Mouse (Mus musculus) lung, embryonic 14.5 days (tissue): ENCODE measurements around the gene Olfr1350. TPM values are rescaled to one million over a fixed set of nuclear protein-coding genes. Genes with fewer than 3 reads are reported as not detected.
"Not testable (repeated sequence)": the region's sequence is repeated elsewhere in the genome, so short reads cannot be mapped to it uniquely, and the experiment has no call there.

Experiments used
- ATAC-seq: fragments of 200-750 bp; cut with Nextera tagmentation; 2 replicates; pipeline ENCODE4 v1.8.0; 2017; ENCODE audit warnings: mild to moderate bottlenecking, moderate TSS enrichment, moderate library complexity; ENCODE audit not compliant: insufficient read depth
- DNase-seq: peaks from one replicate; pipeline ENCODE4 v3.0.0-alpha.2; 2015
- H3K27ac ChIP-seq: fragments of 300-500 bp; sonication (generic); 2 replicates; pipeline ENCODE4 v1.5.1; 2014; ENCODE audit warnings: low read depth, mild to moderate bottlenecking, moderate library complexity
- H3K27me3 ChIP-seq: fragments of 300-500 bp; sonication (generic); 2 replicates; pipeline ENCODE4 v1.6.1; 2014; ENCODE audit warnings: low read length, control low read depth; ENCODE audit not compliant: insufficient read depth
- H3K36me3 ChIP-seq: fragments of 300-500 bp; sonication (generic); 2 replicates; pipeline ENCODE4 v1.6.1; 2014; ENCODE audit warnings: control low read depth; ENCODE audit not compliant: insufficient read depth
- H3K4me1 ChIP-seq: fragments of 300-500 bp; sonication (generic); 2 replicates; pipeline ENCODE4 v1.6.1; 2014; ENCODE audit warnings: antibody characterized with exemption, control low read depth; ENCODE audit not compliant: insufficient read depth
- H3K4me2 ChIP-seq: fragments of 300-500 bp; sonication (generic); 2 replicates; pipeline ENCODE4 v1.6.1; 2014; ENCODE audit warnings: mild to moderate bottlenecking
- H3K4me3 ChIP-seq: fragments of 300-500 bp; sonication (generic); 2 replicates; pipeline ENCODE4 v1.5.1; 2014; ENCODE audit warnings: low read depth, low read length
- H3K9ac ChIP-seq: fragments of 300-500 bp; sonication (generic); 2 replicates; pipeline ENCODE4 v1.6.1; 2014
- H3K9me3 ChIP-seq: fragments of 300-500 bp; sonication (generic); 2 replicates; pipeline ENCODE4 v1.6.1; 2016; ENCODE audit warnings: low read depth, low read length, control low read depth
- CTCF ChIP-seq: IDR thresholded peaks from 2 replicates; pipeline ENCODE4 v1.5.1; 2016; ENCODE audit warnings: antibody characterized with exemption, low read depth
- WGBS: fragments of 180-500 bp; shearing (Covaris S2); extraction: QIAGEN DNeasy Blood & Tissue Kit; methylation state at CpG from one replicate; pipeline ENCODE4 v1.1.7; 2014; 5-methylcytosine and 5-hydroxymethylcytosine counted together
- polyA plus RNA-seq: library from polyadenylated mRNA; unstranded; fragments of >200 nt; fragmentation: Nextera tagmentation; extraction: Ambion mirVana; gene quantifications from 2 replicates; pipeline ENCODE4 v1.2.1, GENCODE M21; 2014

The Olfr1350 gene
- not detected in 2 replicates for polyA plus RNA-seq

DNA sequence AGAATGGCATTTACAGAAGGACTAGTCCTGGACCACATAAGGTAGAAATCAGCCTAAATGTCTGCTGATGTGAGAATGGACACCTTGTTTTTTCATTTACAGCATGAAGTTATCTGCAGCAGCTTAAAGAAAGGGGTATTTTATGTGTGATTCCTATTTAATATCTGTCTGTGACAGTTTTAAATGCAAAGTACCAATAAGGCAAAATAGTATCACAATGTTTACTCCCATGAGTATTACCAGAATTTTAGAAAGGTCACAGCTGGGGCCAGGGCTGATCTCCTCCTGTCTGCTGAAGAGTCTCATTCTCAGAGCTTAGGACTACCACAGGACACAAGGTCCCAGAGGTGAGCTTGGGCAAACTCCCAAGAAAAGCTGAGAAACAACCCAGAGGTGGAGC, at the start of gene Olfr1350:
Olfr1350 (plus strand) TSS at position 301 of the 400 bp plus-strand sequence.
- Histone ChIP-seq H3K4me3 (no peak within 1 kb of the TSS), H3K27ac (no peak within 1 kb of the TSS), H3K9me3 (no peaks in the 10 kb centered on the region), H3K36me3 (no peaks in the 10 kb centered on the region), H3K4me1 (no peaks in the 10 kb centered on the region), H3K9ac (no peak within 1 kb of the TSS), H3K4me2 (no peak within 1 kb of the TSS), H3K27me3 (no peaks in the 10 kb centered on the region)
- ATAC-seq = no peak
- TF ChIP-seq CTCF = no peak
- no peak for DNase-seq

- Histone ChIP-seq H3K27ac (no peak overlapping the region), H3K9ac (no peak overlapping the region), H3K4me1 (no peaks in the 10 kb centered on the region), H3K9me3 (no peaks in the 10 kb centered on the region), H3K36me3 (no peaks in the 10 kb centered on the region), H3K4me3 (no peak overlapping the region), H3K27me3 (no peaks in the 10 kb centered on the region), H3K4me2 (no peak overlapping the region)
- DNase-seq = no peak
- 29% methylated on average over 1 of the region's 1 CpGs for WGBS
- TF ChIP-seq CTCF = no peak
- no peak for ATAC-seq
Observed at GRCm38 (mm10) chr7:6521666-6522065, 43.0 kb upstream of the Olfr1350 start.

DNA sequence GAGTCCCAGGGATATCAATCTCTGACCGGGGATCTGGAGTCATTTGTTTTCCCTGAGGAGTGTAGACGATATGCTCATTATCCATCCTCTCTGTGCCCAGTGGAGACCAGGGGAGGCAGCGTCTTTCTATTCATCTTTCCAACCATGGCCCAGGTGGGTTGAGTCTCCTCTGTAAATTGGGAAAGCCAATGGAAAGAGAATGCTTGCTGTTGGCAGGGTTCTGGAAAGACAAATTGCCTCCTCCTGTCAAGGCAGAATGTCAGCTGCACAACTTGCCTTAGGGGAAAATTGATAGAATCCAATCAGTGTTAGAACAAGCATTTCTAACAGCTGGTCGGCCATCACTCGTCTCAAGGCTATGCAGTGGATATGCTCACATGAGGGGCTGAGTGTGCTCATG, 41.8 kb upstream of the Olfr1350 start, which contains the start of gene Olfr1349:
Olfr1349 (minus strand) TSS at position 101 of the 400 bp plus-strand sequence.
- TF ChIP-seq CTCF = no peak
- ATAC-seq = no peak

GRCm38 (mm10) chr7:6525001-6525400, 39.6 kb upstream of the Olfr1350 start:
- 61% methylated on average over 3 of the region's 3 CpGs for WGBS

More for the DNA sequence above, 41.8 kb upstream of the Olfr1350 start, which contains the start of gene Olfr1349:
- Histone ChIP-seq H3K36me3 (no peaks in the 10 kb centered on the region), H3K4me3 (no peak within 1 kb of the TSS), H3K4me2 (no peak within 1 kb of the TSS), H3K27me3 (no peaks in the 10 kb centered on the region), H3K9me3 (no peaks in the 10 kb centered on the region), H3K4me1 (no peaks in the 10 kb centered on the region), H3K9ac (no peak within 1 kb of the TSS), H3K27ac (no peak within 1 kb of the TSS)
- WGBS = 79% methylated on average over 5 of the region's 5 CpGs
- no peak for DNase-seq

GRCm38 (mm10) chr7:6526141-6526540, 38.5 kb upstream of the Olfr1350 start:
- TF ChIP-seq CTCF = peak; percentile 56
- Histone ChIP-seq H3K4me1 (no peaks in the 10 kb centered on the region), H3K9me3 (no peaks in the 10 kb centered on the region), H3K27ac (no peak overlapping the region), H3K36me3 (no peaks in the 10 kb centered on the region), H3K9ac (no peak overlapping the region), H3K4me2 (no peak overlapping the region), H3K27me3 (no peaks in the 10 kb centered on the region), H3K4me3 (no peak overlapping the region)
- no peak for ATAC-seq
- WGBS = 67% methylated on average over 5 of the region's 5 CpGs
- peak; percentile 11 for DNase-seq

More at GRCm38 (mm10) chr7:6525001-6525400, 39.6 kb upstream of the Olfr1350 start:
- no peak for TF ChIP-seq CTCF
- Histone ChIP-seq H3K4me3 (no peak overlapping the region), H3K9ac (no peak overlapping the region), H3K4me1 (no peaks in the 10 kb centered on the region), H3K27ac (no peak overlapping the region), H3K36me3 (no peaks in the 10 kb centered on the region), H3K27me3 (no peaks in the 10 kb centered on the region), H3K9me3 (no peaks in the 10 kb centered on the region), H3K4me2 (no peak overlapping the region)
- ATAC-seq (no peak), DNase-seq (no peak)

- TF ChIP-seq CTCF = peak; percentile 61
- Histone ChIP-seq H3K9ac (no peak overlapping the region), H3K9me3 (no peaks in the 10 kb centered on the region), H3K4me3 (no peak overlapping the region), H3K27me3 (no peaks in the 10 kb centered on the region), H3K36me3 (no peaks in the 10 kb centered on the region), H3K27ac (no peak overlapping the region), H3K4me1 (no peaks in the 10 kb centered on the region), H3K4me2 (no peak overlapping the region)
- DNase-seq = peak; percentile 69
- 46% methylated on average over 8 of the region's 8 CpGs for WGBS
- no peak for ATAC-seq
Observed at GRCm38 (mm10) chr7:6586096-6586759, 21.6 kb downstream of the Olfr1350 start.

GRCm38 (mm10) chr7:6588766-6589165, 24.1 kb downstream of the Olfr1350 start:
- DNase-seq, H3K9ac ChIP-seq, H3K36me3 ChIP-seq, H3K9me3 ChIP-seq, H3K4me2 ChIP-seq, H3K27me3 ChIP-seq, H3K27ac ChIP-seq, H3K4me3 ChIP-seq, ATAC-seq, H3K4me1 ChIP-seq: not testable (repeated sequence)
- WGBS = 82% methylated on average over 13 of the region's 13 CpGs
